Mouse (Mus musculus): Measurements from ENCODE around the gene Golga2. TPM values are rescaled to one million over a fixed set of nuclear protein-coding genes. Genes with fewer than 3 reads are reported as not detected.
A peak's percentile ranks its signal among the peaks of the same experiment; 100 is the strongest.

Golga2 gene
- total RNA-seq, 2 experiments from 2014 or later: 75.1 to 78.9 TPM

- no peak for DNase-seq (ENCODE audit: low spot score in 2 of 2)
These were observed 54.9 kb downstream of the Golga2 start for GRCm38 (mm10) chr2:32342039-32342438.

GRCm38 (mm10) chr2:32342539-32343350 lies 55.6 kb downstream of the Golga2 start:
- peak; percentile 38 to 45 for DNase-seq (ENCODE audit: low spot score in 2 of 2)

DNA sequence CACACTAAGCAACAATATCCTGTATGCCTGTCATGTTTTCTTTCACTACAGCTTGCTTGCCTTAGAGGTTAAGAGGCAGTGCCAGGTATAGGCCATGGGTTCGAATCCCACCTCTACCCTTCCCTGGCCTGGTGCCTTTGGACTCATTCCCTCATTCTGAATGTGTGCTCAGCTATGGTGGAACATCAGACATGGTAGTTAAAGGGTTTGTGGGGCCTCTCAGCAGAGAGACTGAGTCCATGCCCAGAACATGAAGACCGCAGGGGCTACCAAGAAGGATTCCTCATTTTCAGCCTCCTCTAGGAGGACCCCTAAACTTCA lies 56.1 kb downstream of the Golga2 start:
- no peak for DNase-seq (ENCODE audit: low spot score in 2 of 2)

- DNase-seq (ENCODE audit: low spot score in 2 of 2): no peak
These were observed 56.9 kb downstream of the Golga2 start for GRCm38 (mm10) chr2:32344056-32344455.

- no peak for DNase-seq (ENCODE audit: low spot score in 2 of 2)
These were observed 57.6 kb downstream of the Golga2 start for GRCm38 (mm10) chr2:32344598-32345321.

GRCm38 (mm10) chr2:32347019-32347418 lies 59.8 kb downstream of the Golga2 start:
- DNase-seq (ENCODE audit: low spot score in 2 of 2): no peak

DNA sequence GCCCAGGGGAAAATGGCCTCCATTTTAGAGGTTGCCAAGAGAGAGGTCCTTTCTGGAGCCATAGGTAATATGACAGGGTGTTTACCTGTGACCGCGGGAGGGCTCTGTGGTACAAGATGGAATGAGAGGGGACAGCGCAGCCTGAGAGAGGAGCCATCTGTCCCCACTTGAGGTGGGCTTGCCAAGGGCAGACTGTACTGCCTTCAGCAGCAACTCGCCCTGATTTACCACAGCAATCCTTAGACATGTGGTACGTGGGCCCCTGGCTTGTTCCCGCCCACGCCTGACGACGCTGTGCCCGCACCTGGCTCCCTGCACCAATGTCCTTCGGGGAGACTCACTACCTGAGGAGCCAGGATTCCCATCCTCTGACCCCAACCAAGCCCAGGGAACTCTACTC lies 61.1 kb downstream of the Golga2 start:
- no peak for DNase-seq (ENCODE audit: low spot score in 2 of 2)

GRCm38 (mm10) chr2:32349625-32350255 lies 62.6 kb downstream of the Golga2 start:
- no peak for DNase-seq (ENCODE audit: low spot score in 2 of 2)

DNA sequence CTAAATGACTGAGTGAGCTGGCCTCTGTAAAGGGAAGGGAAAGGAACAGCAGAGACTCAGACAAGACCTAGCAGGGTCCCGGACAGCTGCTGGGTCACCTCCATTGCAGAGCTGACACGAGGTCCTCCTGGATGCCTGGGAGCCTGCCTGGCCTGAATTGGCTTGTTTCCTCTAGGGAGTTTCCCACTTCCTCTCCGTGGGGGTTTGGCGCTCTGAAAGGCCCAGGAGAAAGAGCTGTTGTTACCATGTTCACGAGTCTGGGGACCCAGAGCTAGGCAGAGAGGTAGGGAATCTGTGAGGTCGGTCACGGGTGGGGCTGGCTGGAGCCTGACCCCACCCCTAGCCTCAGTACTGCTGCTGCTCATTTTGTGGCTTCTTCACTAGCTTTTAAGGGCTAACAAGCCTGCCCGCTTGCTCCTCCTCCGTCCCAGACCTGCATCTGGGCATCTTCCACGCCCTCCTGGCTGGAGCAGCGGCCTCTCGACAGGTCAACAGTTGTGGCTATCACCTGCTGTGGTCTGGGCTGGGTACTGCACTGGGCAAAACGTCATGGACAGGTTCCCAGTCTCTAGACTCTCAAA lies 63.4 kb downstream of the Golga2 start:
- no peak for DNase-seq (ENCODE audit: low spot score in 2 of 2)

- DNase-seq (ENCODE audit: low spot score in 2 of 2): peak in 1 of 2 experiments; percentile 48
These were observed 64.3 kb downstream of the Golga2 start for GRCm38 (mm10) chr2:32351471-32351961.

- peak; percentile 53 to 65 for DNase-seq (ENCODE audit: low spot score in 2 of 2)
These were observed 65.2 kb downstream of the Golga2 start, which contains the start of gene Ciz1 for GRCm38 (mm10) chr2:32352151-32353006. Gene Ciz1 (plus strand): TSS chr2:32352327.

- DNase-seq (ENCODE audit: low spot score in 2 of 2): peak; percentile 98 to 99
These were observed 65.9 kb downstream of the Golga2 start, which contains the start of gene Dnm1 for GRCm38 (mm10) chr2:32353007-32353542. Gene Dnm1 (minus strand): TSS chr2:32353338.

DNA sequence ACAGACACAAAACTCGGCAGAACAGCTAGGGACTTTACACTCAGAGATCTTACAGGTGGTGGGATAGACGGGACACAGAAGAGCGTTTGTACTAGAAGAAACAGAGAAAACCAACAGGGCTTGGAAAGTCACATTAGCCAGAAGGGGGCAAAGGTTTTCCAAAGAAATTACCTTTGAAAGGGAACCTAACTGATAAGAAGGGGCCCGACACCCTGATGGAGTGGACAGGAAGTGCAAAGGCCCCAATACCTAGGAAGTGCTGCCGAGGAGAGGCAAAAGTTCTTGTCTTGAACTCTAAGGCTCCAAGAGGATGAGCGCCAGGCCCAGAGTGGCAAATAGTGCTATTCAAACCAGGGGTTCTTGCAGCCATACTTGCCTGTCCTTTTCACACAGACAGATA lies 66.7 kb downstream of the Golga2 start:
- DNase-seq (ENCODE audit: low spot score in 2 of 2): no peak

- no peak for DNase-seq (ENCODE audit: low spot score in 2 of 2)
These were observed 67.2 kb downstream of the Golga2 start for GRCm38 (mm10) chr2:32354336-32354895.

DNA sequence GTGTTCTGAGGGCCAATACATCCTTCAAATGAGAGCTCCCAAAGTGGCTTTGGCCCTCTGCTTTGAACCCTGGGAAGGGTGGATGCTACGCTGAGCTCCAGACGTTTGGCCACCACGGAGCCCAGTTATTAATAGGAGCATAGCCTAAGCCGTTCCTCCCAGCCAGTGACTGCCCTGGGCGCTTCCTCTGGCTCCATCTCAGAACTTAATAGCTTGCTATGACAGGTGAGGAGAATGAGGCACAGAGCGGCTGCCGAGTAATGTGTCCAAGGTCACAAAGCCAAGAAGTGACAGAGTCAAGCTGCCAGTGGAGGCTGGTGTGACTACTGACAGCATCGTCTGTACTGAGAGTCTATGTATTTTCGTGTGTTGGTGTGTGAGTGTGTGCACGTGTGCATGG lies 69.0 kb downstream of the Golga2 start:
- no peak for DNase-seq (ENCODE audit: low spot score in 2 of 2)

Small RNAs within 50 kb of the gene (microRNA-seq; reads per million reads assigned to microRNA genes)
- gene Gm23363: 0 to 0.39 reads per million in 2 experiments
- 0.39 to 2.0 reads per million in 2 experiments for gene Mir199b

Other genes with a start within 250 kb of the Golga2 start
- gene Fam78a, start 202.5 kb upstream of the Golga2 start, total RNA-seq (2021): 1 to 10 TPM; 2.3 to 2.6 TPM
- 10 to 100 TPM; 17.7 to 19.0 TPM for gene Plpp7, start 191.9 kb upstream of the Golga2 start, total RNA-seq (2021)
- 100 to 1,000 TPM; 272 to 279 TPM for gene Prrc2b, start 136.3 kb upstream of the Golga2 start, total RNA-seq (2021)
- 10 to 100 TPM; 28.2 to 28.5 TPM for gene Pomt1, start 50.8 kb upstream of the Golga2 start, total RNA-seq (2021)
- 10 to 100 TPM; 64.8 to 64.9 TPM for gene Uck1, start 27.2 kb upstream of the Golga2 start, total RNA-seq (2021)
- 100 to 1,000 TPM; 237 to 239 TPM for gene Swi5, start 691 bp downstream of the Golga2 start, total RNA-seq (2021)
- gene Ciz1, start 64.9 kb downstream of the Golga2 start, total RNA-seq (2021): 10 to 100 TPM; 74.6 to 75.0 TPM
- 100 to 1,000 TPM; 715 to 725 TPM for gene Dnm1, start 66.0 kb downstream of the Golga2 start, total RNA-seq (2021)
- 100 to 1,000 TPM; 163 to 168 TPM for gene 1110008P14Rik, start 94.6 kb downstream of the Golga2 start, total RNA-seq (2021)
- 1 to 10 TPM; 2.4 to 2.9 TPM for gene Lcn2, start 100.9 kb downstream of the Golga2 start, total RNA-seq (2021)
- 10 to 100 TPM; 42.0 to 42.5 TPM for gene Ptges2, start 108.5 kb downstream of the Golga2 start, total RNA-seq (2021)
- 1 to 10 TPM; 3.4 TPM for gene Naif1, start 163.1 kb downstream of the Golga2 start, total RNA-seq (2021)
- 10 to 100 TPM; 46.0 to 48.9 TPM for gene Slc25a25, start 164.1 kb downstream of the Golga2 start, total RNA-seq (2021)
- 10 to 100 TPM; 34.8 to 38.0 TPM for gene Fam102a, start 247.9 kb downstream of the Golga2 start, total RNA-seq (2021)